Mouse (Mus musculus): ENCODE results near the gene Tec.

GRCm38 (mm10) chr5:72856255-72856878, 11.9 kb downstream of the Tec start:
- TF ChIP-seq TAL1 (IDR thresholded peaks at IDR 0.05; ENCODE audit: low read length) (no peak), GATA1 (IDR thresholded peaks at IDR 0.05; ENCODE audit: low read length) (no peak)

Data from erythroblast, embryonic 14.5 days (primary cell).